Mouse (Mus musculus) lung, embryonic 14.5 days (tissue): Measurements from ENCODE around the gene Rabgap1l. TPM values are rescaled to one million over a fixed set of nuclear protein-coding genes. Genes with fewer than 3 reads are reported as not detected.

ENCODE experiments used
- ATAC-seq: fragments of 200-750 bp; cut with Nextera tagmentation; 2 replicates; pipeline ENCODE4 v1.8.0; 2017; ENCODE audit warnings: mild to moderate bottlenecking, moderate TSS enrichment, moderate library complexity; ENCODE audit not compliant: insufficient read depth
- DNase-seq: peaks from one replicate; pipeline ENCODE4 v3.0.0-alpha.2; 2015
- H3K27ac ChIP-seq: fragments of 300-500 bp; sonication (generic); 2 replicates; pipeline ENCODE4 v1.5.1; 2014; ENCODE audit warnings: low read depth, mild to moderate bottlenecking, moderate library complexity
- H3K27me3 ChIP-seq: fragments of 300-500 bp; sonication (generic); 2 replicates; pipeline ENCODE4 v1.6.1; 2014; ENCODE audit warnings: low read length, control low read depth; ENCODE audit not compliant: insufficient read depth
- H3K36me3 ChIP-seq: fragments of 300-500 bp; sonication (generic); 2 replicates; pipeline ENCODE4 v1.6.1; 2014; ENCODE audit warnings: control low read depth; ENCODE audit not compliant: insufficient read depth
- H3K4me1 ChIP-seq: fragments of 300-500 bp; sonication (generic); 2 replicates; pipeline ENCODE4 v1.6.1; 2014; ENCODE audit warnings: antibody characterized with exemption, control low read depth; ENCODE audit not compliant: insufficient read depth
- H3K4me2 ChIP-seq: fragments of 300-500 bp; sonication (generic); 2 replicates; pipeline ENCODE4 v1.6.1; 2014; ENCODE audit warnings: mild to moderate bottlenecking
- H3K4me3 ChIP-seq: fragments of 300-500 bp; sonication (generic); 2 replicates; pipeline ENCODE4 v1.5.1; 2014; ENCODE audit warnings: low read depth, low read length
- H3K9ac ChIP-seq: fragments of 300-500 bp; sonication (generic); 2 replicates; pipeline ENCODE4 v1.6.1; 2014
- H3K9me3 ChIP-seq: fragments of 300-500 bp; sonication (generic); 2 replicates; pipeline ENCODE4 v1.6.1; 2016; ENCODE audit warnings: low read depth, low read length, control low read depth
- CTCF ChIP-seq: IDR thresholded peaks from 2 replicates; pipeline ENCODE4 v1.5.1; 2016; ENCODE audit warnings: antibody characterized with exemption, low read depth
- WGBS: fragments of 180-500 bp; shearing (Covaris S2); extraction: QIAGEN DNeasy Blood & Tissue Kit; methylation state at CpG from one replicate; pipeline ENCODE4 v1.1.7; 2014; 5-methylcytosine and 5-hydroxymethylcytosine counted together
- polyA plus RNA-seq: library from polyadenylated mRNA; unstranded; fragments of >200 nt; fragmentation: Nextera tagmentation; extraction: Ambion mirVana; gene quantifications from 2 replicates; pipeline ENCODE4 v1.2.1, GENCODE M21; 2014

Rabgap1l gene
- polyA plus RNA-seq, 1 experiment from 2014 or later, result 19.3 TPM

GRCm38 (mm10) chr1:160268322-160268721, 524.7 kb downstream of the Rabgap1l start:
- no peak for TF ChIP-seq CTCF
- Histone ChIP-seq H3K4me2 (no peak overlapping the region), H3K36me3 (no peaks in the 10 kb centered on the region), H3K4me3 (no peak overlapping the region), H3K9me3 (no peaks in the 10 kb centered on the region), H3K9ac (no peak overlapping the region), H3K27me3 (no peaks in the 10 kb centered on the region), H3K27ac (no peak overlapping the region), H3K4me1 (no peaks in the 10 kb centered on the region; the same call in 1 of the 2 replicates)
- no peak for DNase-seq
- WGBS, result 84% methylated on average over 3 of the region's 3 CpGs
- ATAC-seq, result no peak

DNA sequence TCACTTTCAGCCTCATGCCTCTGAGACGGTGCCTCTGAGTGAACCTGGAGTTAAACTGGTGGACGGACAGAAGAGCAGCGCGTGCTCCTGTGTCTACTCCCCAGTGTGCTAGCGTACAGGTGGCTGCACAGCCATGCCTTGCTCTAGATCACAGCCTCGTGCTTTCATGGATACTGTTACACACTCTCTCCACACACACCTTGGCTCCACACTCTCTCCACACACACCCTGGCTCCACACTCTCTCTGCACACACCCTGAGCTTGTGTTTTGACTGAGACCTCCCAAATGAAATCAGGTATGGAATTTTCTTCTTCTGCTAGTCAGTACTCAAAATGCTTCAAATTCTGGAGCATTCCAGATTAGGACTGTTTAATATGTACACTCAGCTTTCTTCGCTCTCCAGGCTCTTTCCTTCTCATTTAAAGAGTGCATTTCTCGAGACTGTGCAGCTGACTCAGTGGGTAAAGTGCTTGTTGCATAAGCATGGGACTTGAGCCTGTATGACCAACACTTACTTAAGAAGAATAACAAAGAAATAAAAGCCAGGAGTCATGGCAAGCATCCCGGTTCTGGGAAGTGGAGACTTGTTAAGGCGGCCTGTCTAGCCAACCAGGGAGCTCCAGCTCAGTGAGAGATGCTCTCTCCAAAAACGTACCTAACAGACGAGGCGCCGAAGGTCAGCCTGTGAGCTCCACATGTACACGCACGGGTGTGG, 529.2 kb downstream of the Rabgap1l start:
- Histone ChIP-seq H3K27me3 (no peaks in the 10 kb centered on the region), H3K4me2 (no peak overlapping the region), H3K4me3 (no peak overlapping the region), H3K9me3 (no peaks in the 10 kb centered on the region), H3K9ac (no peak overlapping the region), H3K27ac (peak overlapping the region; percentile 79), H3K4me1 (peaks cover 4% of the 10 kb centered on the region), H3K36me3 (no peaks in the 10 kb centered on the region)
- WGBS, result 66% methylated on average over 16 of the region's 16 CpGs
- ATAC-seq (peak; percentile 73), DNase-seq (peak; percentile 61)
- no peak for TF ChIP-seq CTCF

DNA sequence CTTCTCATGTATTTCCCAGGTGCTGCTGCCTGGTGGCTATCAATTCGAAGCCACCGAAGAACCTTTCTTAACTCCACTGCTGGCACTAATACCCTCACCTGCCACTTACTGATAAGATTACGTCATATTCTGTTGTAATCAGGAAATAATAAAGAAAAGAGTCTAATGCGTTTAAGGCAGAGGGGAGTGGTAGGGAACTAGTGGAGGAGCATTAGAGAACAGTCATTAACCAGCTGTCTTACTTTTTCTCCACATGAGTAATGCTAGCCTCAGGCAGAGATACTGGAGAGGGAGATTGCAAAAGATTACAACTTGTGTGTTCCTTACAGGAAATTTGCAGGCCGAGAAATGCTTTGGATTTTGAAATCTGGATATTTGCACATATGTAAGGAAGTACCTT, 530.0 kb downstream of the Rabgap1l start:
- WGBS, result 63% methylated on average over 5 of the region's 5 CpGs
- TF ChIP-seq CTCF, result no peak
- H3K4me3 ChIP-seq, result no peak overlapping the region
- no peaks in the 10 kb centered on the region for H3K36me3 ChIP-seq
- H3K9ac ChIP-seq, result no peak overlapping the region
- DNase-seq, result no peak
- no peak overlapping the region for H3K4me2 ChIP-seq
- no peak for ATAC-seq
- H3K9me3 ChIP-seq, result no peaks in the 10 kb centered on the region
- H3K4me1 ChIP-seq, result peaks cover 4% of the 10 kb centered on the region
- H3K27me3 ChIP-seq, result no peaks in the 10 kb centered on the region
- H3K27ac ChIP-seq, result peak overlapping the region; percentile 79; the same call in 1 of the 2 replicates

- 45% methylated on average over 4 of the region's 4 CpGs for WGBS
- no peak for TF ChIP-seq CTCF
- Histone ChIP-seq H3K9ac (no peak overlapping the region), H3K27ac (no peak overlapping the region), H3K9me3 (no peaks in the 10 kb centered on the region), H3K4me2 (no peak overlapping the region), H3K4me3 (no peak overlapping the region), H3K4me1 (peaks cover 4% of the 10 kb centered on the region), H3K36me3 (no peaks in the 10 kb centered on the region), H3K27me3 (no peaks in the 10 kb centered on the region)
- DNase-seq (peak; percentile 7), ATAC-seq (no peak)
These were observed 530.6 kb downstream of the Rabgap1l start for GRCm38 (mm10) chr1:160262415-160262814.

- ATAC-seq, result no peak
These were observed 531.2 kb downstream of the Rabgap1l start for GRCm38 (mm10) chr1:160261849-160262248.

GRCm38 (mm10) chr1:160260605-160261004, 532.4 kb downstream of the Rabgap1l start:
- H3K4me1 ChIP-seq, result peaks cover 4% of the 10 kb centered on the region
- no peak overlapping the region for H3K4me2 ChIP-seq
- ATAC-seq (no peak), DNase-seq (no peak)
- no peak overlapping the region for H3K4me3 ChIP-seq
- no peaks in the 10 kb centered on the region for H3K27me3 ChIP-seq
- H3K9ac ChIP-seq, result no peak overlapping the region
- WGBS, result 71% methylated on average over 4 of the region's 4 CpGs
- no peaks in the 10 kb centered on the region for H3K9me3 ChIP-seq
- H3K27ac ChIP-seq, result no peak overlapping the region
- TF ChIP-seq CTCF, result no peak
- no peaks in the 10 kb centered on the region for H3K36me3 ChIP-seq

More at GRCm38 (mm10) chr1:160261849-160262248, 531.2 kb downstream of the Rabgap1l start:
- no peak overlapping the region for H3K27ac ChIP-seq
- no peaks in the 10 kb centered on the region for H3K27me3 ChIP-seq
- no peak for DNase-seq
- no peaks in the 10 kb centered on the region for H3K36me3 ChIP-seq
- H3K4me2 ChIP-seq, result no peak overlapping the region
- H3K9me3 ChIP-seq, result no peaks in the 10 kb centered on the region
- H3K4me3 ChIP-seq, result no peak overlapping the region
- no peak overlapping the region for H3K9ac ChIP-seq
- peaks cover 4% of the 10 kb centered on the region for H3K4me1 ChIP-seq
- TF ChIP-seq CTCF, result no peak
- 66% methylated on average over 2 of the region's 2 CpGs for WGBS

GRCm38 (mm10) chr1:160259884-160260283, 533.1 kb downstream of the Rabgap1l start:
- no peaks in the 10 kb centered on the region for H3K36me3 ChIP-seq
- no peak for TF ChIP-seq CTCF
- H3K27me3 ChIP-seq, result no peaks in the 10 kb centered on the region
- WGBS, result 31% methylated on average over 7 of the region's 7 CpGs
- H3K9me3 ChIP-seq, result no peaks in the 10 kb centered on the region
- 0 out of 2 replicates have a peak, but pooled peaks have one; percentile 47 for ATAC-seq
- DNase-seq, result peak; percentile 56
- H3K27ac ChIP-seq, result no peak overlapping the region
- no peak overlapping the region for H3K9ac ChIP-seq
- H3K4me3 ChIP-seq, result no peak overlapping the region
- H3K4me1 ChIP-seq, result peaks cover 4% of the 10 kb centered on the region
- H3K4me2 ChIP-seq, result no peak overlapping the region
